Mouse (Mus musculus) MEL (cell line): ENCODE results near the gene Trit1.

Source experiments
- BHLHE40 ChIP-seq: IDR thresholded peaks from 2 replicates; pipeline ENCODE4 v1.6.1; 2012; ENCODE audit warnings: low read depth, mild to moderate bottlenecking, inconsistent platforms, low read length, improper control_type of control experiment, borderline replicate concordance
- CHD2 ChIP-seq: IDR thresholded peaks from 2 replicates; pipeline ENCODE4 v1.6.1; 2011; ENCODE audit warnings: low read length, improper control_type of control experiment
- CTCF ChIP-seq, 3 experiments: IDR thresholded peaks in 2 of 3; conservative IDR thresholded peaks in 1 of 3; 2 replicates each; pipeline ENCODE4 v1.5.1; 2011 to 2012; ENCODE audit warnings: low read length in 3 of 3, low read depth in 2 of 3, mild to moderate bottlenecking in 2 of 3, improper control_type of control experiment in 1 of 3, inconsistent platforms in 1 of 3, mixed read lengths in 1 of 3, moderate library complexity in 1 of 3; ENCODE audit not compliant: control insufficient read depth in 1 of 3, insufficient read depth in 1 of 3, poor library complexity in 1 of 3, severe bottlenecking in 1 of 3
- JUND ChIP-seq: IDR thresholded peaks from 2 replicates; pipeline ENCODE4 v1.6.1; 2011; ENCODE audit warnings: low read depth, mild to moderate bottlenecking, improper control_type of control experiment, low read length
- POLR2A ChIP-seq, 2 experiments: IDR thresholded peaks; 2 replicates each; pipeline ENCODE4 v1.6.1; 2011 to 2012; ENCODE audit warnings: low read length in 2 of 2, mild to moderate bottlenecking in 2 of 2, control low read depth in 1 of 2, improper control_type of control experiment in 1 of 2, low read depth in 1 of 2, moderate library complexity in 1 of 2; ENCODE audit not compliant: control insufficient read depth in 1 of 2, insufficient read depth in 1 of 2, poor library complexity in 1 of 2
- TAL1 ChIP-seq: IDR thresholded peaks from 2 replicates; pipeline ENCODE4 v1.6.1; 2012; ENCODE audit warnings: mild to moderate bottlenecking, inconsistent platforms, low read length, moderate library complexity, mixed read lengths
- TBP ChIP-seq: IDR thresholded peaks from 2 replicates; pipeline ENCODE4 v1.8.0; 2011; ENCODE audit warnings: low read depth, low read length, improper control_type of control experiment
- TCF12 ChIP-seq: IDR thresholded peaks from 2 replicates; pipeline ENCODE4 v1.6.1; 2014; ENCODE audit warnings: low read depth, mild to moderate bottlenecking, inconsistent platforms, low read length, improper control_type of control experiment, moderate library complexity

- TF ChIP-seq CTCF (IDR thresholded peaks at IDR 0.05 in 2 of 3, conservative IDR thresholded peaks at IDR 0.05 in 1 of 3; ENCODE audit: control insufficient read depth in 1 of 3, insufficient read depth in 1 of 3, low read depth in 2 of 3, low read length in 3 of 3, poor library complexity in 1 of 3, severe bottlenecking in 1 of 3) (no peak), TCF12 (no peak), TBP (no peak), POLR2A (IDR thresholded peaks at IDR 0.05; ENCODE audit: control insufficient read depth in 1 of 2, insufficient read depth in 1 of 2, low read depth in 1 of 2, low read length in 2 of 2, poor library complexity in 1 of 2) (no peak), JUND (no peak), BHLHE40 (no peak), TAL1 (no peak), CHD2 (no peak)
Measured at GRCm38 (mm10) chr4:123080791-123081190, 64.4 kb downstream of the Trit1 start.
